Mouse (Mus musculus): ENCODE results near the gene Mrps17.
"Not testable (repeated sequence)": the region's sequence is repeated elsewhere in the genome, so short reads cannot be mapped to it uniquely, and the experiment has no call there.

- not testable (repeated sequence) for TF ChIP-seq CTCF (conservative IDR thresholded peaks at IDR 0.05; ENCODE audit: low read length); NANOG (IDR thresholded peaks at IDR 0.05; ENCODE audit: borderline replicate concordance, low read length)
Measured at GRCm38 (mm10) chr5:129685141-129685540, 30.2 kb upstream of the Mrps17 start.
